Mouse (Mus musculus) liver (tissue): ENCODE data around the gene Tex45.

Experiments used
- DNase-seq: peaks from one replicate; pipeline ENCODE4 v3.0.0-alpha.2; 2020; ENCODE audit warnings: mixed read lengths

Tex45 gene

DNA sequence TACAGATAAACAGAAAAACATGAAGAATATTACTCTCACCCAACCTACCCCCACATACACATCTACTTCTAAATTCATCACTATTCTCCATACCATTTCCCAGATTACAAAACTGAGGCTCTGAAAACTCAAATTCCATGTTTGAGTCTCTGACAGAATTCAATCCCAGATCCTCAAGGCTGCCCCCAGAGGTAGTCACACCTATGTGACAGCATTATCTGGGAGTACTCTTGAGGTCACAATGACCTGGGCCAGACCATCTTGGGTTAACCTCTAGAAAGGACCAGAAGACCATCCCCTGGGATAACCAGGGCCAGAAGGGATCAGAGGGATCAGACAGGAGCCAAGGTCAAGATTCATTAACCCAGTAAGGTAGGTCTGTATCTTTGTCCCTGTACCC is at the start of gene Tex45:
Gene Tex45, plus strand, starts transcription at position 301 of the 400 bp plus-strand sequence.
- DNase-seq = no peak

DNA sequence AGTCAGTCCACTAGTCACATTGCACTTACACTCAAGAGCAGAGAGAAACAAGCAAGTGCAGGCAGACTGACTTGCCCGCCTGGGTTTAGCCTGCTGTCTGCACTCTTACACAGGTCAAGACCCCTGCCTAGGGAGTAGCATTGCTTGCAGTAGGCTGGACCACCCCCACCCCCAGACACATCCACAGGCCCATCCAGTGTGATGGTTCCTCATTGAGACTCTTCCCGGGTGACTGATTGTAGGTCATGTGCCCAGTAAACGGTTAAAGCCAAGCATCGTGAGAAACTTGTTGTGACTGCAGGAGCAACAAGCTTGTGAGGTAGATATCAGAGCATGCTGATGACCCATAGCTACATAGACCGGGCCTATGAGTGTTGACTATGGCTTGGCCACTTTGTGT is 49.2 kb upstream of the Tex45 start:
- no peak for DNase-seq

DNA sequence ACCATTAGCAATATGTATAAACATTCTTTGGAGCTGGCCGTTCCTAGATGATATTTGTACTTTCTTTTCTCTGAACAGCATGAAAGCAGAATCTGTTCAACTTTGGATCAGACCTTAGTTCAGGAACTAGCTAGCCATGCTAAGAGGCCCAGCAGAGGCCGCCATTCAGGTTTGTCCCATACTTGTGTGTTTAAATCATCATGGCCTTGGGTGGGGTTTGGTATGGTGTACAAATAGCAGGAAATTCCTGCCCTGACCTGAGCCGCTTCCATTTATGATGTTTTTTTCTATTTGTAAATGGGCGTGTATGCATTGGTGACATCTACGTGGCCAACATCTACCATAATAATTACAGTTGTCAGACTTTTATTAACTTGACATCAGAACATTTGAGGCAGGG is 45.4 kb upstream of the Tex45 start:
- DNase-seq = no peak

DNA sequence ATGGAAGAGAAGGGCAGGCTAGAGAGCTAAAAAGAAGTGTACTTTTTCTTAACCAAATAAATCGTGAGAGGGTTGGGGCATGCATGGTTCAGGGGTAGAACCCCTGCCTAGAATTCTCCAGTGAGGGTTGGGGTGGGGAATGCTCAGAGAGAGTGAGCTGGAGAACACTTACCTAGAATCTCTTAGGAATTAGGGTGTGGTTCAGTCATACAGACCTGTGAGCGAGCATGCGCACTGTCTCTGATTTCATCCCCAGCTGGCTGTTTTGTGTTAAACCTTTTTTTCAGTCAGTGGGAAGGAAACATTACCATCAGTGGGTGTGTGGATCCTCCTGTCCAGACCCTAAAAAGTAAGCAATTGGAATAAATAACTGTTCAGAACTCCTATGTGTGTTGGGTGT is 44.5 kb upstream of the Tex45 start:
- DNase-seq = no peak

DNA sequence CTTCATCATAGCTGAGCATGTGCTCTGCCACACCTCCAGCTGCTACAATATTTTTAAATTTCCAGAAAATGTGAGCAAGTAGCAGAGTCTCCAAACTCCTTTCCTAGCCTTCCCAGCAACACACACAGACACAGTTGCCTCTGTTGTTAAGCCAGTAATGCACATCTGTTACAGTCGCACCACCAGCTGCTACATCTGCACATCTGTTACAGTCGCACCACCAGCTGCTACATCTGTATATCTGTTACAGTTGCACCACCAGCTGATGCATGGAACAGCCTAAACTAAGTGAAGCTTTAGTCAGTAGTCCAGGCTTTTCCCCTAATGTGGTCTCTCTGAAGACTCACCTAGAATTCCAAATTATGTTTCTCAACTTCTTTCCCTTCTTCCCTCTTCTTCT is 42.2 kb upstream of the Tex45 start:
- DNase-seq = no peak

DNA sequence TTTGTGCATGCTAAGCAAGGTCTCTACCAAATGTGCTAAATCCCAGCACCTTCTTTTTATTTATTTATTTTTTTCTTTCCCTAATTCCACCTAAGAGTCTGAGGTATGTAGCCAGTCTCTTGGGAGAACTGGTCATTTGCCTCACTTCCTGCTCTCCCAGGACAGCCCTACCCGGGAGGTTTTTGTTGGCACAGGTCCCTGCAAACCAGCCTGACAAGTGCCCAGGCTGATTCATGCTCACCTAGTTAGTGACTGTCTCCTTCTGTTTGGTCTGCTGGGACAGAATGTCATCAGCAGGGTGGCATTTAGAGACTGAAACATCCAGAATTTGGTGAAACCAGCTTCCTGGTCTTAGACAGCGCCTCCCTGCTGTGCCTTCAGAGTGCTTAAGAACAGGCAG is 40.7 kb upstream of the Tex45 start:
- DNase-seq = no peak

DNA sequence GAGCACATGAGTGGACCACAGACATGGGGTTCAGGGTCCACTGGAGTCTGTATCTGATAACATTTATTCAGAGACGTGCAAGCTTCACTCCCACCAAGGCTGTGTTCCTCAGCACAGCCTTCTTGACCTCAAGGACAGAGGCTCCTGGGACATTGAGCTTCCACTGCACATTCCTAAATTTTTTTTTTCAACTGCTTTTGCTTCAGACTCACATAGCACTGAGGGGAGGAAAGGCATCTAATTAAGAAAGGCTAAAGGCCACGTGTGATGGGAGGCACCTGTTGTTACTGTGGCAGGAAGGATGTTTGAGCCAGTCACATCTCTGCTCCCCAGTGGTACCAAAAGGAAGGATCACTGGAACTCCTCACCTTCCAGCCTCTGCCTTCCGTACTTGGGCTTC is 39.5 kb upstream of the Tex45 start:
- DNase-seq = no peak

DNA sequence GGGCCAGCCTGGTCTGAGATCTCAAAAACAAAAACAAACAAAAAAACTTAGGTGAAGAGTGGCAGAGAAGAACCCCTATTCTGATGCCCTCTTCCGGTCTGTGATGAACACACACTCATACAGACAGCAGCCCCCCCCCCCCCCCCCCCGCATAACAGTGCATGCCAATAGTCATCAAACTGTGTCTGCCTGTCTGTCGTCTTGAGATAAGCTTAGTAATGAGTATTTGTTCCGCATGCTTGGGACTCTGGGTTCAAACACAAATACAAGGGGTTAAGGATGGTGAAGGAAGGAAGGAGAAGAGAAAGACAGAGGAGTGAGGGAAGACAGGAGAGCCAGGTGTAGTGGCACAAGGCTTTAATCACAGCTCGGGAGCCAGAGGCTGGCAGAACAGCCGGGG is 34.2 kb upstream of the Tex45 start:
- peak; percentile 17 for DNase-seq

DNA sequence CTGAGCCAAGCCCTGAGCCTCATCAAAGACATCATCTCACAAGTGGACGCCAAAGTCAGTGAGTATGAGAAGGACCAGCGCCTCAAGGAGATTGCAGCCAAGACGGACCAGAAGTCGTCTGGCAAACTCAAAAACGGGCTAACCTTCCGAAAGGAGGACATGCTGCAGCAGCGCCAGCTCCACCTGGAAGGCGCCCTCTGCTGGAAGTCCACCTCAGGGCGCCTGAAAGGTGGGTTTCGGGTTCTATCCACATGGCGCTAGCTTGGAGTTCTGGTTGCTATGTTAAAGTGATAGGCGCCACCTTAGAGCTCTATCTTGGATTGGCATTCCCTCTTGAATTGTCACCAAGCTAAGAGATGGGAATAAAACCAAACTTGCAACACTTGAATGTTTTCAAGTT is 31.2 kb upstream of the Tex45 start:
- DNase-seq = peak; percentile 28

DNA sequence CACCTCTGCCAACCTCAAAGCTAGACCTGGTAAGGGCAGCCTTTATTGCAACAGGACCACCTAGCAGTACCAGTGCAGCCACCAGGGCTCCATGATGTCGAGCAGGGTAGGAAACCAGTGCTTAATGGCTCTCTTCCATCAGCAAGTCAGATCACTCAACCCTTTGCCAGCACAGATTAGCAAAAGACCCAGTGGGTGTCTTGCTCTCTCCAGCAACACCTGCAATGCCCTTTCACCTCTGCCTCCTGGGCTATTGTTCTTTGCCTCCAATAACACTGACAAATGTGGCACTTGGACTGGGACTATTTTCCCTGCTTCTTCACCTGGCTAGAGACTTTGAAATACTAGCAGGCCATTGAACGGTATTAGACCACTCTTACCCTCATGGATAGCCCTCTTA is 21.4 kb upstream of the Tex45 start:
- no peak for DNase-seq

DNA sequence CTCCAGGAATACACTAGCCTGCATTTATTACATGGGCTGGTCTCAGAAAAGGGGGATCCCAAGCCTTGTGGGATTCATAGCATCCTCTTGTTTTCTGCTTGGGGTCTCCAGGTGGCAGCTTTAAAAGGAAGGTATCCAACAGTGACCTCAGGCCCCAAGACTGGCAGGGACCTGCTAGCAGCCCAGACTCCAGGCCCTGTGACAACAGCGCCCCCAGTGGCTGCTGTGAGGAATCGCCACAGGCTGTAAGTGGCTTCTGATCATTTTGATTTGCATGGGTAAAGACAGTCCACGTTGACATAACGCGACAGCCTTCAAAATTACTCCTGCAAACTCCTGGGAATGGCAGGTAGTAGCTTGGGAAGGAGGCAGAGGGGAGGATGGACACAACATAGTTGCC is 20.0 kb upstream of the Tex45 start:
- DNase-seq = peak; percentile 66

DNA sequence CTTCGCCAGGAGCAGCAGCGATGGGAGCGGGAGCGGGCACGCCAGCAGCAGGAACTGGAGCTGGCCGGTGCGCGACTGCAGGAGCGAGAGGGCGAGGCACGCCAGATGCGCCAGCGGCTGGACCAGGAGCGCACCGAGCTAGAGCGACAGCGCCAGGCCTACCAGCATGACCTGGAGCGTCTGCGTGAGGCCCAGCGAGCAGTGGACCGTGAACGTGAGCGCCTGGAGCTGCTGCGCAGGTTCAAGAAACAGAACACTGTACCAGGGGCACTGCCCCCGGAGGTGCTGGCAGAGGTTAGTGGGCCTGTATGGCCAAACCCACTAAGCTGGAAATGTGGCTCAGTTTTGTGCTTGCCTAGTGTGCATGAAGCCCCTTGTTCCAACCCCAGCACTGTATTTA is 18.7 kb upstream of the Tex45 start:
- no peak for DNase-seq

DNA sequence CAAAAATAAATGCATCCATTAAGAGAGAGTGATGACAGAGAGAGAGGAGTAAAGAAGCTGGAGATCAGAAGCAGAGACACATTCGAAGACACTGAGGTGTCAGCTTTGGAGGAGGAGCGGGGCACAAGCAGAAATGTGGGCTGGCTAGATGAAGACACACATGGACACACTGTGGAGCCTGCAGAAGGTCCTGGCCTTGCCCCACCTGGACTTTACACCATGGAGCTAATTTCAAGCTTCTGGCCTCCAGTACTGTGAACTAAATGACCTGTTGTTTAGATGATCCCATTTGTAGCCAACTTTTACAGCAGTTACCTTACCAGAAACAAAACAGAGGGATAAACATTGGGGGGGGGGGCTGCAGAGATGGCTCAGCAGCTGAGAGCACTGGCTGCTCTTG is 7.4 kb upstream of the Tex45 start:
- no peak for DNase-seq

DNA sequence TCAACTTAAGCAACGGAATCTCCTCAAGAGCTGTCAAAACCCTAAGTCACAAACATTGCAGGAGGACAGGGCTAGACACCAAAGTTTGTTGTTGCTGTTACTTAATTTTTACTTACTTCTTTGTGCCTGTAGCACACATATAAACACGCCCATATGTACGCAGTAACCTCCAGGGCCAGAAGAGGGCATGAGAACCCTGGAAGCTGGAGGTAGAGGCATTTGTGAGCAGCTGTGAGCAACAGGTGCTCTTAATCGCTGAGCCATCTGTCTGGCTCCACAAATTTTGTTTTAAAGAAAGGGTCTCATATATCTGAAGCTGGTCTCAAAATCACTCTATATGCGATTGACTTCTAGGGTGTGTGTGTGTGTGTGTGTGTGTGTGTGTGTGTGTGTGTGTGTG is 6.4 kb upstream of the Tex45 start:
- peak; percentile 52 for DNase-seq

DNA sequence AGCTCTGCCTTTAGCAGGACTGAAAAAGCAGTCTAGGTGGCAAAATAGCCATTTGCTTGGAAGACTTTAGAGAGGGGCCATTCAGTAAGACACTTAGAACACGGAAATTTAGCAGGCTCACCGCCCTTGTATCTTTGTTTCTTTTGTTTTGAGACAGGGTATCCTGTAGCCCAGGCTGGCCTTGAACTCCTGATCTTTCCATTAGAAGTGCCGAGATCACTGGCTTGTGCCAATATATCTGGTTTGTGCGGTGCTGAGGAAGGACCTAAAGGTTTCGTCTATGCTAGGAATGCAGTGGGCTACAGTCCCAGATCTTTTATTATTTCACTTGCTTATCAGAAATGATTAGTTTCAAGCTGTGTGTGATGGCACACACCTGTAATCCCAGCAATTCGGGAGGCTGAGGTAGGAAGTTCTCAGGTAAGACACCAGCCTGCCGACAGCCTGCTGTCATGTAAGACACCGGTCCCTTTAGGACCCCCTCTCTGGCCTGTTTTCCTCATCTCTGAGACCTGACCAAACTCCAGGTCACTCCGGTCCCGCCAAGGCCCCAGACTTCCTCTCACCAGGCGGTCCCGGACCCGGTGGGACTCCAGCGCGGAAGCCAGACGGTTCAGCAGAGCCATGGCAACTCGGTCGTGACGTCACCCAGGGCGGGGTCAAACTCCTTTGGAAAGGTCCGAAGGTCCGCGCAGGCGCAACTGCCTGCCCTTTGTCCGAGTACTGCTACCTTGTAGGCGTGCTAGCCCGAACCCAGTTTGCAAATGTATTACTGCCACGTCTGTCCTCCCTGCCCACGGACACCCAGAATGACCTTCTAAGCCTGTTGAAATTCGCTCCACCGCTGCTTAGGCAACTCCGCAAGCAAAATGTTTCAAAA is 3.4 kb upstream of the Tex45 start, which contains the start of gene Pex11g:
Gene Pex11g, minus strand, starts transcription at position 675 of the 880 bp plus-strand sequence.
- peak; percentile 96 for DNase-seq

DNA sequence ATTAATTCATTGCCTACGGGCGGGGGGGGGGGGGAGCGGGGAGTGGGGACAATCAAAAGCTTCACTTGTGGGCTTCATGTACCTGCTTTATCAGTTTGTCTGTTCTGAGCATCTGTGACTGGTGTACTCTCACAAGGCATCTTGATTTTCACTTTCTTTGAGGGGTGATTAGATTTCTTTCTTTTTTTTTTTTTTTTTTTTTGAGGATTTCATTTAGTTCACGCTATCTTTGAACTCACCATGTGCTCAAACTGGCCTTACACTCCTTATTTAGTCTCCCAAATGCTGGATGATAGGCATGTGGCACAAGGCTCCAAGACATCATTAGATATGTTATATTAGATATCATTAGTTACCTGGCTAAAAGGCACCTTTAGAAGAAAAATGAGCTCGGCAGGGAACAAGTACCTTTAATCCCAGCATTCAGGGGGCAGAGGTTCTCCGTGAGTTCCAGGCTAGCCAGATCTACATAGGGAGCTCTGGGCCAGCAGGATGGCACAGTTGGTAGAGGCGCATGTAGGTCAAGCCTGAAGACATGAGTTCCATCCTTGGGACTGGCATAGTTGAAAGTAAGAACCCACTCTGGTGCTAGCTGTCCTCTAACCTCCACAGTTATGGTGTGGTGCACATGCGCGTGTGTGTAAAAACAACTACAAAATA is 2.6 kb upstream of the Tex45 start:
- no peak for DNase-seq

DNA sequence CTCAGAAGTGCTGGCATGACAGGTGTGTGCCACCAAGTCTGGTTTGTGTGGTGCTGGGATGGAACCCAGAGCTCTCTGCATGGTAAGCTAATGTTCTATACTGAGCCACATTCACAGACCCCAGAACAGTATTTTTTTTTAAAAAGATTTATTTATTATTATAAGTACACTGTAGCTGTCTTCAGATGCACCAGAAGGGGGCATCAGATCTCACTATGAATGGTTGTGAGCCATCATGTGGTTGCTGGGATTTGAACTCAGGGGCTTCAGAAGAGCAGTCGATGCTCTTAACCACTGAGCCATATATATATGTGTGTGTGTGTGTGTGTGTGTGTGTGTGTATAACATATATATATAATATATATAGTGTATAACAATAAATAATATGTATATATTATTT is 1.8 kb upstream of the Tex45 start:
- DNase-seq = no peak

DNA sequence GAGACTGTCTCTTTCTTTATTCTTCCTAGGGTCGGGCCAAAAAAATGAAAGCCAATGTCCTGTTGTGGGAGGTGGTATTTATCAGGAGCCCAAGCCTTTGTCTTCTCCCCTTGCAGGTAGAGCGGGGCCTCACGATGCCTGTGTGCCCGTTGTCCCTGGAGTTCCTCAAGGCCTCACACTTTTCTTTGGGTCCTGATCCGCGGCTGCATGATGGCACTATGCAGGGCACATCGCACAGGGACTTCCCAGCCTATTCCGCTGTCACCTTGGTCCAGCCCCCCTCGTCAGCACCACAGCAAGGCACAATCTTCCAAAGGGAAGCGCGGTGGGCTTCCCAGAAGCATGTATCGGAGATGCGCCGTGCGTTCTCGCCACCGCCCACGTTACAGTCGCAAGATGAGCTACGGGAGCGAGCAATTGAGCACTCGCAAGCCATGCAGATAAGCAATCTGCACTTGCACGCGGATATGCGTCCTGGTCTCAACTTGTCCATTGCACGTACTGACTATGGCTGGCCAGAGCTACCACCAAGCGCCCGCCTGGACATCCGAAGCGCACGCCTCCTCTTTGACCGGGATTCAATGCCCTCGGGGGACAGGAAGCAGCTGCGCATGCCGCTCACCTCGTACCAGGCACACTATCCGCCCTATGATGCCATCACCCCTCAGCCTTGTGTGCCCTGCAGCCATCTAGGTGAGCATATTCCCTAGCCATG is 5.2 kb downstream of the Tex45 start:
- no peak for DNase-seq

DNA sequence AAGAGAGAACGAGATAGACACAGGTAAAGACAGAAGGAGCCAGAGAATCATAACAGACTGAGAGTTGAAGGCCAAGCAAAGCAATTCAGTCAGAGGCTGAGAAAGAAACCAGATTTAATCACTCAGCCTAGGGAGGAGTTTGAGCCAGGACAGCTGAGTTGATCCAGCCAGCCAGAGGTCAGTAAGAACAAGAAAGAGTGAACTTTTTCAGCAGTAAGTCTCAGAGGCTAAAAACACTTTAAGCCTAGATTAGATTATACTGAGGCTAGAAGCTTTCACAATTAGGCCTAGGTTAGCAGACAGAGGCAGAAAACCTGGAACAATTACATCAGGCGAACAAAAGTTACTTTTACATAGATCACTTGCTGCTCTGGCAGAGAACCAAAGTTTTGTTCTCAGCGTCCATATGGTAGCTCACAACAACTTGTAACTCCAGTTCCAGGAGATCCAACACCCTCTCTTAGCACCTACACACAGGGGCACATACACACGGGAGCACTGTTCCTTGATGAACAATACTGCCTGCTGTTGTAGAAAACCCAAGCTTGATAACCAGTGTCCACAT is 9.6 kb downstream of the Tex45 start:
- DNase-seq = no peak

DNA sequence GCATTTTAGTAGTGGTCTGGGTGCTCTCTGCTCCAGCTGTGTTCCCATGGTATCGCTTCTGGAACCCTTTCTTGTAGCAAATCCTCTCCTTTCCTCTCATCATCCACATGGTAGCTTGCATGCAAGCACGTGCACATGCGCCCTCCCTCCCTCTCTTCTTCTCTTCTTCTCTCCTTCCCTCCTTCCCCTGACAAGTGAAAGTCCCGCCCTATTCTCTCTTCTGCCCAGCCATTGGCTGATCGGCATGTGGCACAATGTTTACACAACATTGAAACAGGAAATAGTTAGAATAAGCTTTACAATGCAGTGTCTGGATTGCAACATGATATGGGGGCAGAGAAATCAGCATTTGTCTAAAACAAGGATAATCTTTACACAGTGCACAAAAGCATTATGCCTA is 10.9 kb downstream of the Tex45 start:
- DNase-seq = no peak

DNA sequence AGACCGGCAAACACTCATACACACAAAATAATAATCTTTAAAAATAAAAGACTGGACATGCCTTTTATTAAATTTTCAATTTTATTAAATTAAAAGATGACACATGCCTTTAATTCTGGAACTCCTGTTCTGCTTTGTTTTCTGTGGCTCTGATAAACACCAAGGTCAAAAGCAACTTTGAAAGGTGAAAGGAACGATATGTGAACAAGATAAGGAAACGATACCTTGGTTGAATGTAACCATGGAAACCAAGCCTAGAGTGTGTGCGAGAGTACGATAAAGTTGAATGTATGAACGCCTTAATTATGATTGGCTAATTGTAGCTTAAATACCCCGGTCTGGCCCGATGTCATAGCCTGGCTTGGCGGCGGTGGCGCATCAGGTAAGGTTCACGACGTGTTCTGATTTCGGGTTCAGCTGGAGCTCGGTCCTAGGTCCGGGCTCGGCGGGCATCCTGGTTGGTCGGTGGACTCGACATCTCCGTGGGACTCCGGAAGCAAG is 11.6 kb downstream of the Tex45 start:
- DNase-seq = no peak

DNA sequence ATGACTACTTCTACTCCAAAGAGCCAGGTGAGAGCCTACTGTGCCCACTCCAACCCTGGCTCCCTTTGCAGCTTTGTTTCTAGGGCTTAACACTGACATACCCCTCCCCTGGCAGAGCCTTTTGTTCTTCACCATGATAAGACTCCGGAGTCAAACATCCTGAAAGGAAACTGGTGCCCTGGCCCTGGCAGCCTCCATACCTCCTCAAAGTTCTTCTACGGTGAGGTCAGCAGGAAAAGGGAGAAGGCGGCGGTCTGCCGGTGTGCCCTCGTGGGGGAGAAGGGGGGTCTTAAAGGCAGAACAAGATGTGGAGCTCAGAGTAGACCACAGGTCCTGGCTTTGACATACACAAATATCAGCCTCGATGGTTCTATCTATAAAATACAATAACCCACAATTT is 12.9 kb downstream of the Tex45 start:
- no peak for DNase-seq

DNA sequence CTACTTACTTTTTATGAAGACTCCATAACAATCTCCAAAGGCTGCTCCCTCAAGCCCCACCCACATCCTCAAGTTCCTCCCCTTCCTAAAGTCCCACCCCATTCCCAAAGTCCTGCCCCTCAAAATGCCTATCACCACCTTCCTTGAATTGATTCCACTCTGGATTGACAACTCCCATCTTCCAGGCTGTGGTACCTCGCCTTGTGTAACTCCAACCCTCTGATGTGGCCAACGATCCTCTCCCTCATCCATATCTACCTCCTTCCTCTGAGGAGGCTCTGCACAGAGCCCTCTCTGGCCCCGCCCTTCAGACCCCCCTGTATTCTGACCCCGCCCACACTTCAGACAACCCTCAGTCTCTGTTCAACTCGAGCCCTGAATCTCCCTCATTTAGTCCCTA is 14.5 kb downstream of the Tex45 start:
- no peak for DNase-seq
